ENCODE assay signal across 21 mouse cellular contexts in genomic region chr14:73371577-73371976, GRCm38 (mm10). TPM values are rescaled to one million over a fixed set of nuclear protein-coding genes. Genes with fewer than 3 reads are reported as not detected.
A peak's percentile ranks its signal among the peaks of the same experiment; 100 is the strongest.
DNase-seq lines count a peak whose midpoint lies in the region; ATAC-seq and TF ChIP-seq lines count a peak whose summit lies in the region.
"Had no signal": no experiment of that assay in that cellular context is flagged by ENCODE, and none has a peak within 500 bp of the region (broad histone marks: within the 10 kb centered on the region; RNA-seq: fewer than 3 reads in every experiment).

No protein-coding gene starts in this region.

- 74% methylated on average over 4 of the region's 4 CpGs for WGBS in kidney, adult 2 months
- 42% methylated on average over 4 of the region's 4 CpGs for WGBS in liver, adult 2 months
- WGBS in small intestine, adult 2 months: 69% methylated on average over 4 of the region's 4 CpGs

- peaks cover 44% of the 10 kb centered on the region for H3K4me1 ChIP-seq in kidney, adult 2 months (ENCODE audit: control insufficient read depth, insufficient read depth, low read length)
- H3K4me1 ChIP-seq in liver, adult 2 months (ENCODE audit: control insufficient read depth, insufficient read depth, low read length): peaks cover 35% of the 10 kb centered on the region
- peaks cover 46% of the 10 kb centered on the region for H3K4me1 ChIP-seq in small intestine, adult 2 months (ENCODE audit: control insufficient read depth, insufficient read depth, insufficient read length, low read length)

- no peak overlapping the region for H3K4me3 ChIP-seq in kidney, adult 2 months (ENCODE audit: insufficient read depth, low read depth, low read length)
- no peak overlapping the region for H3K4me3 ChIP-seq in liver, adult 2 months (ENCODE audit: insufficient read depth, low read depth, low read length)
- H3K4me3 ChIP-seq in small intestine, adult 2 months (ENCODE audit: low read depth, low read length): no peak overlapping the region
- H3K4me3 ChIP-seq: hindbrain, embryonic 15.5 days; liver, embryonic 15.5 days; neural tube, embryonic 12.5 days had no signal

- H3K27ac ChIP-seq in kidney, adult 2 months (ENCODE audit: insufficient read depth, low read depth, low read length): peak overlapping the region; percentile 59
- H3K27ac ChIP-seq in liver, adult 2 months (replicated peaks; ENCODE audit: insufficient read depth, low read depth, low read length): peak overlapping the region; percentile 5; the same call in 1 of the 2 replicates
- H3K27ac ChIP-seq in small intestine, adult 2 months (ENCODE audit: insufficient read depth, low read depth, low read length): peak overlapping the region; percentile 85
- H3K27ac ChIP-seq: hindbrain, embryonic 15.5 days; liver, embryonic 15.5 days; neural tube, embryonic 12.5 days had no signal

- TF ChIP-seq POLR2A in kidney, adult 2 months (IDR thresholded peaks at IDR 0.05; ENCODE audit: low read depth, low read length): no peak
- no peak for TF ChIP-seq POLR2A in liver, adult 2 months (IDR thresholded peaks at IDR 0.05; ENCODE audit: extremely low read depth, insufficient read depth, low read length)
- no peak for TF ChIP-seq POLR2A in small intestine, adult 2 months (IDR thresholded peaks at IDR 0.05; ENCODE audit: low read depth, low read length)

- H3K9ac ChIP-seq in liver, adult 2 months (ENCODE audit: low read depth, low read length): no peak overlapping the region
- H3K9ac ChIP-seq: forebrain, postnatal 0 days; hindbrain, embryonic 15.5 days; liver, embryonic 15.5 days; neural tube, embryonic 12.5 days had no signal

- TF ChIP-seq CTCF in kidney, adult 2 months (conservative IDR thresholded peaks at IDR 0.05; ENCODE audit: insufficient read depth, insufficient read length, low read depth, low read length): no peak
- TF ChIP-seq CTCF in liver, adult 2 months (IDR thresholded peaks at IDR 0.05; ENCODE audit: low read depth, low read length): no peak
- no peak for TF ChIP-seq CTCF in small intestine, adult 2 months (IDR thresholded peaks at IDR 0.05; ENCODE audit: extremely low read depth, insufficient read length, insufficient replicate concordance, low read depth, low read length)

- H3K27me3 ChIP-seq in kidney, adult 2 months (replicated peaks; ENCODE audit: control insufficient read depth, insufficient read depth, low read length): no peaks in the 10 kb centered on the region
- no peaks in the 10 kb centered on the region for H3K27me3 ChIP-seq in liver, adult 2 months (ENCODE audit: control insufficient read depth, insufficient read depth, low read length)
- H3K27me3 ChIP-seq in small intestine, adult 2 months (ENCODE audit: control insufficient read depth, insufficient read depth, low read length): no peaks in the 10 kb centered on the region
- H3K27me3 ChIP-seq: hindbrain, embryonic 15.5 days; liver, embryonic 15.5 days; neural tube, embryonic 12.5 days had no signal

- no peak for DNase-seq in kidney, adult 2 months
- no peak for DNase-seq in kidney, postnatal 36 days
- peak; percentile 57 for DNase-seq in liver, adult 2 months (ENCODE audit: extremely low read depth, low read depth, low spot score)
- no peak for DNase-seq in liver
- DNase-seq in cerebellum, adult 9-10 months: no peak
- DNase-seq: adrenal gland, adult 8-10 months; cerebellum, adult 2 months; cerebellum, postnatal 36 days; embryo, embryonic 11 days; forebrain, postnatal 0 days; gastrocnemius, postnatal 36 days; left cerebral cortex, postnatal 4 days; lung, postnatal 4 days; midbrain, embryonic 14.5 days; right cerebral cortex, postnatal 4 days had no signal

- H3K36me3 ChIP-seq in kidney, adult 2 months (ENCODE audit: control insufficient read depth, insufficient read depth, low read length): peaks cover 7% of the 10 kb centered on the region
- H3K36me3 ChIP-seq in liver, adult 2 months (ENCODE audit: control insufficient read depth, insufficient read depth, low read length): peaks cover 46% of the 10 kb centered on the region
- peaks cover 40% of the 10 kb centered on the region for H3K36me3 ChIP-seq in small intestine, adult 2 months (ENCODE audit: control insufficient read depth, insufficient read depth, low read length)

- peaks cover 24% of the 10 kb centered on the region; the same call in 1 of the 2 replicates for H3K79me2 ChIP-seq in liver, adult 2 months (ENCODE audit: control insufficient read depth, insufficient read depth, low read length)

- ATAC-seq in erythroblast, adult 5-6 weeks (replicated peaks; ENCODE audit: low FRiP score, poor library complexity, severe bottlenecking): peak; percentile 54
- ATAC-seq: activated CD4-positive, CD25-positive, alpha-beta regulatory T cell, adult 4 months; forebrain, postnatal 0 days had no signal

RNA-seq across cellular contexts. Expression of gene Itm2b, which starts 13.5 kb away (rescaled TPM):
- polyA plus RNA-seq in kidney, adult 2 months (2012; rRNA removed): 2,034 and 2,219 TPM in 2 replicates
- total RNA-seq in liver, adult 2 months (2014; rRNA removed): 967 and 981 TPM in 2 replicates
- polyA plus RNA-seq in liver, adult 2 months (2012; rRNA removed): 1,187 and 1,239 TPM in 2 replicates
- total RNA-seq in erythroblast, adult 5-6 weeks (2015; ENCODE audit: low replicate concordance): 663 and 726 TPM in 2 replicates
- 538 and 746 TPM in 2 replicates for total RNA-seq in erythroblast, adult 5-6 weeks (2017; ENCODE audit: low replicate concordance)
- polyA plus RNA-seq in small intestine, adult 2 months (2012; rRNA removed): 515 and 990 TPM in 2 replicates

RNA-seq across cellular contexts. Expression of gene Rb1, which starts 46.0 kb away (rescaled TPM):
- 6.8 and 8.3 TPM in 2 replicates for polyA plus RNA-seq in kidney, adult 2 months (2012; rRNA removed)
- 7.0 and 7.2 TPM in 2 replicates for total RNA-seq in liver, adult 2 months (2014; rRNA removed)
- 1.1 and 1.2 TPM in 2 replicates for polyA plus RNA-seq in liver, adult 2 months (2012; rRNA removed)
- total RNA-seq in erythroblast, adult 5-6 weeks (2015; ENCODE audit: low replicate concordance): 223 and 234 TPM in 2 replicates
- 215 and 334 TPM in 2 replicates for total RNA-seq in erythroblast, adult 5-6 weeks (2017; ENCODE audit: low replicate concordance)
- 1.0 and 2.9 TPM in 2 replicates for polyA plus RNA-seq in small intestine, adult 2 months (2012; rRNA removed)

Comparison
In these comparisons a context has a peak if more than half of its experiments do, and no peak if none do; other contexts are left out.
1. H3K27ac ChIP-seq: peak in every context shown above with its lines; median percentile 85 in small intestine, adult 2 months; 59 in kidney, adult 2 months; 5 in liver, adult 2 months.